Mouse (Mus musculus) layer of hippocampus, adult 2 months (tissue): ENCODE data around the gene Mtus2. TPM values are rescaled to one million over a fixed set of nuclear protein-coding genes. Genes with fewer than 3 reads are reported as not detected.
A peak's percentile ranks its signal among the peaks of the same experiment; 100 is the strongest.
"Not testable (repeated sequence)": the region's sequence is repeated elsewhere in the genome, so short reads cannot be mapped to it uniquely, and the experiment has no call there.

Experiments
- DNase-seq, 2 experiments: peaks; one replicate each; pipeline ENCODE4 v3.0.0; 2022; ENCODE audit warnings: low spot score in 2 of 2
- H3K27ac ChIP-seq: fragments of 200-600 bp; 2 replicates; pipeline ENCODE4 v1.8.1; 2022
- H3K4me3 ChIP-seq: fragments of 200-600 bp; 2 replicates; pipeline ENCODE4 v1.8.1; 2022; ENCODE audit warnings: mild to moderate bottlenecking
- CTCF ChIP-seq: fragments of 200-600 bp; conservative IDR thresholded peaks from 2 replicates; pipeline ENCODE4 v1.8.1; 2022; ENCODE audit warnings: antibody characterized with exemption, mild to moderate bottlenecking, moderate library complexity
- total RNA-seq, 2 experiments: library from RNA; stranded (reverse); gene quantifications; 2 replicates each; pipeline ENCODE4 v1.2.3; 2021

The Mtus2 gene
- total RNA-seq, 2 experiments from 2014 or later = 32.5 to 36.0 TPM

DNA sequence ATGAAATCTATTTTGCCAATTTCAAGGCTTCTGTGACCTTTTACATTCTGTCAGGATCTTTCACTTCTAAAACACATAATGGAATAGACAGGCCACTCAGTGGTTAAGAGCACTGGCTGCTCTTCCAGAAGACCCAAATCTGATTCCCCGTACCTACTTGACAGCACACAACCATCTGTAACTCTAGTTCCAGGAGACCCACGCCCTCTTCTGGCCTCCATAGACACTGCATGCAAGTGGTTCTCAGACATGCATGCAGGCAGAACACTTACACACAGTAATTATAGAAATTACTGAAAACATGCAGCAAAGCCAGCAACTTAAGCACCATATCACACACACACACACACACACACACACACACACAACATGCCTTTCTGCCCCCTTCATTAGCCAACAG, 355.3 kb downstream of the Mtus2 start:
- no peak overlapping the region for H3K4me3 ChIP-seq
- no peak overlapping the region for H3K27ac ChIP-seq
- TF ChIP-seq CTCF = peak; percentile 53
- peak in 1 of 2 experiments; percentile 9 for DNase-seq

DNA sequence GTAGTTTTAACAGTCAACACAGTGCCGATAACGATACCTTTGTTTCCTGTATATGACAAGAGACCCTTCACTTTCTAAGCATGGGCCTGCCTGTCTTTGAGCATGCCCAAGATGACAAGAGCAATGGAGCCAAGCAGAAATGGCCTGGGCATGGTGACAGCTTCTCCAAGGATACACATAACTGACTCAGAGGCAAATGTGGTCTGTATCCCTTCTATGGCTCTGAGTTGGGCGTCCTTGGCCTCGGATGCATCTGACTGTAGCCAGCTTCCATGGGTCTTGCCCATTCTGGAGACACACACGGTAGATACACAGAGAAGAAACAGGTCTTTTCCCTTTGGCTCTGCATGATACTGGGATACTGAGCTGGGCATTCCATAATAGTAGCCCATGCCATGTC, 357.8 kb downstream of the Mtus2 start:
- H3K27ac ChIP-seq = no peak overlapping the region
- TF ChIP-seq CTCF = no peak
- peak in 1 of 2 experiments; percentile 2 for DNase-seq
- no peak overlapping the region for H3K4me3 ChIP-seq

GRCm38 (mm10) chr5:148325317-148325885, 368.3 kb downstream of the Mtus2 start:
- Histone ChIP-seq H3K4me3 (no peak overlapping the region), H3K27ac (no peak overlapping the region)
- peak; percentile 13 to 60 for DNase-seq
- peak; percentile 95 for TF ChIP-seq CTCF

DNA sequence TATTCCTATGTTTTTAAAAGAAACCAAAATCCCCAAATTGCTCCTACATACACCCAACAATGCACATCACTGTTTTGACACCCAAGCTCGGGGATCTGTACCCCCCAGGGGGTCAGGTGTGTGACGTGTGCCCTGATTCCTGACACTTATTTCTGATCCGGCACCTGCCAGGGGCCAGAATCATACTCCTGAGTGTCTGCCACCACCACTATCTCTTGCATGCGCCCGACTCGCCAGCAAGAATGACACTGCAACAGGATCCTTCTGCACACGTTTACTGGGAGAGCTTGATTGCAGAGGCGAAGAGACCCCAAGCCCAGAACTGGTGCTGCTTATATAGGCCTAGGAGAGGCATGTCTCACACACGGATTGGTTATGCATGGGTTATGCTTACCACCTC, 369.2 kb downstream of the Mtus2 start:
- H3K27ac ChIP-seq, H3K4me3 ChIP-seq, DNase-seq: not testable (repeated sequence)

DNA sequence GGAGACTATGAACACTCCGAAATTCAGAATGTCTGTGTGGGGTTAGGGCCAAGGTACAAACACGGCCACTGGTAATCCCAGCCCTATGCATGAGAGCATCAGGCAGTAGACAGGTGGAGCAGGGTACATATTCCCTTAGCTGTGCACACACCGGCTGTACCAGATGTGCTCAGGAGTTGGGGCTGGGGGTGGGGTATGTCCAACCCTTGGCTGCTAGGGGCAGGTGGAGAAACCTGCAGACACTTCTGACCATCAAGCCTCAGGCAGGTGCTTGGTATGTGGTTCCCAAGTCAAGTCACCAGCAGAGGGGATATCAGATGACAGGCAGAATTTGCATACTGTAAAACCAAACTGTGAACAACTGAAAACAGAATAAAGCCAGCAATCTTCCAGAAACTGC, 371.9 kb downstream of the Mtus2 start:
- DNase-seq = no peak
- Histone ChIP-seq H3K27ac (no peak overlapping the region), H3K4me3 (no peak overlapping the region)
- no peak for TF ChIP-seq CTCF

DNA sequence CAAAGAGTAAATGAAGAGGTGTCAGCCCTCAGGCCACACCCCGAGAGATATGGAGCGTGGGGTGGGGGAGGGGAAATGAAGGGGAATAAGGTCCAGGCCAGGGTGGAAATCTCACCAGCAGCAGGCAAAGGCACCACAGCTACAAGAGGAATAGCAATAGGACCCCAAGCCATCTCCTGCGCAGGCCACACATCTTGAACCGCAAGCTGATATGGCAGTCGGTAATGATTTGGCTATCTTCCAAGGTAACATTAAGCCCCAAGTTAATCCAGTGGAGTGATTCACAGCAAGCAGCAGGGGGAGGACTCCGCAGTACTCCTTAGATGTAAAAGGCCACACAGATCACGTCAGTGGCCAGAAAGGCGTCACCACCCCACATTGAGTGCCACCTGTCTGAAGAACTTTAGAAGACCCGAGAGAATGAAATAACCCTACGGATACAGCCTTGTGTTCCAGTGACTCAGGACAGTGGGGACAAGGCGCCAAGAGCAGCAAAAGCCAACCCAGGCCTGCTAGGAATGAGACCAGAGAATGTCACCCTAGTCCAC, 374.2 kb downstream of the Mtus2 start:
- no peak for DNase-seq
- no peak overlapping the region for H3K4me3 ChIP-seq
- no peak overlapping the region for H3K27ac ChIP-seq
- no peak for TF ChIP-seq CTCF

DNA sequence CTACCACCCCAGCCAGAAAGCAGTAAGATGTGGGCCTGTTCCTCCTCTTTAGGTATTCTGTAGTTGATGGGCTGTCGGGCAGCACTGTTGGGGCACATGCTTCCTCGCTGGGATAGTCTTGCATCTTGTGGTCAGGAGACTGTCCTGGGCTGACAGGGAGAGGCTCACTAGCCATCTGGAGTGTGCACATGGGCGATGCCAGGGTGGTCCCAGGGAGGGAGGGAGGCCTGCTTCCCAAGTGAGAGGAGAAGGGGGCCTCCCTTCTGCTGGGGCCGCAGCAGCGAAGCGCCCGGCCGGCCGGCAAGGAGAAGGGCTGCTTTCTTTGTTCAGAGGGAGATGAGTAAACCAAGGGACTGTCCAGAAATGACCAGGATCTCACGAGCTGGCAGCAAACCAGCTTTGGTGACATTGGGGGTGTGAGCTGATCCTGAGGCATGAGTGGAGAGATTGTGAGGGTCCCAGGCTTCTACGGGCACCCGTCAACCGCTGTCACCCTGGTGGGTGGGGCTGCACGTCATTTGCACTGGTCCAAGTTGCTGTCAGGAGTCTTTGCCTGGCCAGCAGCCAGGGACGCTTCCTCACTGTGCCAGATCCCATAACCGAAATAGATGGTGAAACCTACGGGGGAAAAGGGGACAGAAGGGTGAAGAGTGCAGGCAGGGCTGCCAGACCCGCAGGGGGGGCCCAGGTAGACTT, 375.0 kb downstream of the Mtus2 start:
- no peak for TF ChIP-seq CTCF
- Histone ChIP-seq H3K27ac (no peak overlapping the region), H3K4me3 (no peak overlapping the region)
- no peak for DNase-seq

DNA sequence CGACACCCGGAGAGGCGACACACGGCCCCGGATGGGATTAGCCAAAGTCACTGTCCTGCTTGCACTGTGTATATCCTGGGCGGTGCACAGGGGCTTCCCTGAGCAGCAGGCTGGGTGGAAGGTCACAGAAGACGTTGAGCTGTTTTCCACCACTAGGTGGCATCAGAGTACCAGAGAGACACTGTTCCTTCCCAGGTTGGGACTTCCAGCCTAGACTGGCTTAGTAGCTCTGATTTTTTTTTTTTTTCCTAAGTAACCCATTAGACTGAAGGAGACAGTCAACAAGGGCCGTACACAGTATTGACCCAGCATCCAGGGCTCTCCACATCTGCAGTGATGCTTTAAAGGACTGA, 375.5 kb downstream of the Mtus2 start:
- peak; percentile 95 for TF ChIP-seq CTCF
- peak; percentile 50 to 80 for DNase-seq
- Histone ChIP-seq H3K4me3 (no peak overlapping the region), H3K27ac (no peak overlapping the region)

GRCm38 (mm10) chr5:148339126-148339525, 382.0 kb downstream of the Mtus2 start:
- no peak overlapping the region for H3K4me3 ChIP-seq
- no peak overlapping the region for H3K27ac ChIP-seq
- no peak for DNase-seq
- TF ChIP-seq CTCF = no peak

- DNase-seq = peak; percentile 40 to 50
- Histone ChIP-seq H3K27ac (peak overlapping the region; percentile 61; the same call in 1 of the 2 replicates), H3K4me3 (peak overlapping the region; percentile 40)
- no peak for TF ChIP-seq CTCF
Measured at GRCm38 (mm10) chr5:148342061-148342741, 385.1 kb downstream of the Mtus2 start.

DNA sequence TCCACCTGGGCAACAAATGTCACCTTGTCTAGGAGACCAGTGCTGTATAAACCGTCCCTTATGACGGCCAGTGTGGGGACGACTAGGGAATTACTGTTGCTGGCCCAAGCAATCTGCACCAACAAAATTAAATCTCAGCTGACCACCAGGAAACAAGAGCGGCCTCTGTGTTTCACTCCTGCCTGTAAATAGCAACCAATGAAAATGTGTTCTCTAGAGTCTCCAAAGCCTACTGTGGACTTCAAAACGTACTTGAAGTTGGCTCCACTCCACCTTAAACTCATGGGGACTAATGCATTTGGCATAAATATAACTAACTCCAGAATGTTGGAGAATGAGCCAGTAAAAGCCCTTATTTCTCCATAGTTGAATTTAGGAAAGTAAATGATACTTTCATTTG, 387.3 kb downstream of the Mtus2 start:
- TF ChIP-seq CTCF = no peak
- no peak overlapping the region for H3K27ac ChIP-seq
- no peak for DNase-seq
- H3K4me3 ChIP-seq = no peak overlapping the region

- TF ChIP-seq CTCF = peak; percentile 46
- no peak overlapping the region for H3K27ac ChIP-seq
- no peak overlapping the region for H3K4me3 ChIP-seq
- no peak for DNase-seq
Measured at GRCm38 (mm10) chr5:148346543-148346942, 389.4 kb downstream of the Mtus2 start.

DNA sequence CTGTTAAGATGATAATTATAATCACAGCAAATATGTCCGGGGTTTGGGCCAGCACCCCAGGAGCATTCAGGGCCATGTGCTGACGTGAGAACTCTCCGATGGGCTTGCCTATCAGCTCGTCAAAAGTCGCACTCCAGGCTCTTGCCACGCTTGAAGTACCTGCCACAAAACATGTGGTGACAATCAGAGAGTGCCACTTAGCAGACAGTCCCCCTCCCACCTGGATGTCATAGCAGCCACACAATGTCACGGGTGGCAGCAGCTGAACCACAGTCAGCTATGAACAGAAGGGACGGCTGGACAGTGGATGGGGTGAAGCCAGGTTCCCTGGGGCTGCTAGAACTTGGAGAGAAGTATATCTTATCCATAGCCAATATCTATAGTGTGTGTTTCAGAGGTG, 391.0 kb downstream of the Mtus2 start:
- no peak for TF ChIP-seq CTCF
- Histone ChIP-seq H3K4me3 (no peak overlapping the region), H3K27ac (no peak overlapping the region)
- DNase-seq = no peak
